Mouse (Mus musculus): ENCODE measurements around the gene Phlda1. TPM values are rescaled to one million over a fixed set of nuclear protein-coding genes. Genes with fewer than 3 reads are reported as not detected.

The Phlda1 gene
- polyA plus RNA-seq, 1 experiment from 2014 or later = 58.0 TPM

DNA sequence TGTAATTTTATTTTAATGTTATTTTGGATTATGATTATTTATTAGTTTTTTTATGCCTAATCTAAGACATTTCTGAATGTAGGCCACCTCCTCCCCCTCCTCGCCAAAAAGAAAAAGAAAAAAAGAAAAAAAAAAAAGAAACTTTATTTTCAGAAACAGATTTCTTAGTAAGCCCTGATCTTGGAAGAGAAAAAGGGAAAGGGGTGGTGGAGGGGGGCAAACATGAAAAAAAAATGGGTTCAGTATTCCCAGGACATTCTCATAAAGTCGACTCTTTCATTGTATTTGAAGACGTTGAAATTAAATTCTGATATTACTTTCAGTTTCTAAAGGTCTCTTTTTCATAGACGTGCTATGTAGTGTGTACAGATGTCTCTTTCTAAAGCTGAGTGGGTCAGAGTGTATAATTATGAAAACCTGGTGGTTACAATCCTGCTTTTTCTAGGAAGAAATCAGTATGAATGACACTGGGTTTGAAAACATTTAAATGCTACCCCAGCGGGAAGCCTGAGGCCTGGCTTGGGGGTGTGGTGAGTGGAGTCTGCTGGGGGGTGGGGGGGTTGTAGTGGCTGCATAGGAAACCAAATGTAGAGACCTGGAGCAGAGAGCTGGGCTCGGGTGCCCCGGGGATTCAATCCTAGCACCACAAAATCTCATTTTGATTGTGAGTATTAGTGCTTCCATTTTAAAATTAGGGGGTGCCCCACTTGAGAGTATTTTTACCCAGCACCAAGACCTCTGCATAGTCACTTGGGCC, 2.4 kb downstream of the Phlda1 start:
- Histone ChIP-seq H3K36me3 (ENCODE audit: control insufficient read depth, insufficient read depth, low read length) (no peaks in the 10 kb centered on the region), H3K4me3 (ENCODE audit: low read depth, low read length) (peak overlapping the region; percentile 62), H3K9ac (replicated peaks; ENCODE audit: low read depth, low read length) (peak overlapping the region; percentile 93), H3K9me3 (ENCODE audit: control insufficient read depth, low read length) (no peaks in the 10 kb centered on the region), H3K4me2 (ENCODE audit: low read depth, low read length) (peak overlapping the region; percentile 85), H3K4me1 (ENCODE audit: control insufficient read depth, insufficient read depth, low read length) (peaks cover 5% of the 10 kb centered on the region; the same call in 1 of the 2 replicates), H3K27me3 (ENCODE audit: control insufficient read depth, insufficient read depth, low read length) (no peaks in the 10 kb centered on the region), H3K27ac (ENCODE audit: low read depth, low read length) (peak overlapping the region; percentile 92)
- ATAC-seq (ENCODE audit: low read depth) = no peak
- WGBS = 15% methylated on average over 7 of the region's 7 CpGs

DNA sequence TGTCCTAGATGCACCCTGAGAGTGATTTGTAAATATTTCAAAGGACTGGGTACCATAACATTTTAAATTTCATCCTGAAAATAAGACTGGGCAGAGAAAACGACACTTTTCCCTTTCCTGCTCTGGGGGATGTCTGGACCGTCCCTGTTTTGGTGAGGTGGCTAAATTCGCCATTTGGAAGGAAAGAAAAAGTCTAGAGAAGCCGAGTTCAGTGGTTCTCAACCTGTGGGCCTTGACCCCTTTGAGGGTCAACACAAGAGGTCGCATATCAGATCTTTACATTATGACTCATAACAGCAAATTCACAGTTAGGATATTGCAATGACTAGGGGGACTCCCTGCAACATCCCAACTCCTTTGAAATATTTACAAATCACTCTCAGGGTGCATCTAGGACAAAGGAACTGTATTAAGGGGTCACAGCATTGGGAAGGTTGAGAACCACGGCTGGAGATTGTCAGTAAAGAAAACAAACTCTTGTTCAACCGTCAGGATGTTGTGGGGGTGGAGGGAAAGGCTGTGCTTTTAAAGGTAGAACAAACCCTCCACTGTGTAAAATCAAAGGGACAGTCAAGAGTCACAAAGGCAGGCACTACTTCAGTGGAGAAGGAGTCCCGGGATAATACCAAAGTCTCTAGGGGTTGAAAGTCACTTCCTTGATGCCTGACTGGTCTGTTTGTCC, 3.2 kb downstream of the Phlda1 start:
- peak overlapping the region; percentile 85 for H3K4me2 ChIP-seq (ENCODE audit: low read depth, low read length)
- WGBS = 38% methylated on average over 8 of the region's 8 CpGs
- H3K27me3 ChIP-seq (ENCODE audit: control insufficient read depth, insufficient read depth, low read length) = no peaks in the 10 kb centered on the region
- peak overlapping the region; percentile 62 for H3K4me3 ChIP-seq (ENCODE audit: low read depth, low read length)
- H3K9ac ChIP-seq (replicated peaks; ENCODE audit: low read depth, low read length) = peak overlapping the region; percentile 93; the same call in 1 of the 2 replicates
- no peaks in the 10 kb centered on the region for H3K36me3 ChIP-seq (ENCODE audit: control insufficient read depth, insufficient read depth, low read length)
- peaks cover 5% of the 10 kb centered on the region; the same call in 1 of the 2 replicates for H3K4me1 ChIP-seq (ENCODE audit: control insufficient read depth, insufficient read depth, low read length)
- H3K9me3 ChIP-seq (ENCODE audit: control insufficient read depth, low read length) = no peaks in the 10 kb centered on the region
- no peak for ATAC-seq (ENCODE audit: low read depth)
- H3K27ac ChIP-seq (ENCODE audit: low read depth, low read length) = peak overlapping the region; percentile 66

DNA sequence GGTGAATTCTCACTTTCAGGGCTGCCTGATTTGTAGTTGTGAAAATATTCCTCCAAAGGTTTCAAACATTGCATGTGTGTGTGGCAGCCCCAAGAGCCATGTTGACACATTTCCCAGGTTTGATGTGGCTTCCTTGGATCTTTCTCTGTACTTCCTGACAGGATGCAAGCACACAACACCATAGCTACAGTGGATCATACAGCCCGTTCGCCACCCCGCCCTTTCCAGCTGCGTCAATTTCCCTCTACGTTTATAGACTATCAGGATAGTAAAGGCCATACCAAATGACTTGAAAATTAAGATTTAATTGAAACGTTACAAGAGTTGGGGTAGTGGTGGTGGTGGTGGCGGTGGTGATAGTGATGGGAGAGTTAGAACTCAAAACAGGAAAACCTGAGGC, 3.9 kb downstream of the Phlda1 start:
- H3K4me2 ChIP-seq (ENCODE audit: low read depth, low read length) = peak overlapping the region; percentile 85
- H3K4me1 ChIP-seq (ENCODE audit: control insufficient read depth, insufficient read depth, low read length) = peaks cover 5% of the 10 kb centered on the region; the same call in 1 of the 2 replicates
- H3K27me3 ChIP-seq (ENCODE audit: control insufficient read depth, insufficient read depth, low read length) = no peaks in the 10 kb centered on the region
- H3K9me3 ChIP-seq (ENCODE audit: control insufficient read depth, low read length) = no peaks in the 10 kb centered on the region
- H3K4me3 ChIP-seq (ENCODE audit: low read depth, low read length) = no peak overlapping the region; the same call in 1 of the 2 replicates
- H3K36me3 ChIP-seq (ENCODE audit: control insufficient read depth, insufficient read depth, low read length) = no peaks in the 10 kb centered on the region
- H3K27ac ChIP-seq (ENCODE audit: low read depth, low read length) = peak overlapping the region; percentile 66; the same call in 1 of the 2 replicates
- WGBS = 67% methylated on average over 7 of the region's 7 CpGs
- no peak for ATAC-seq (ENCODE audit: low read depth)
- H3K9ac ChIP-seq (replicated peaks; ENCODE audit: low read depth, low read length) = no peak overlapping the region; the same call in 1 of the 2 replicates

DNA sequence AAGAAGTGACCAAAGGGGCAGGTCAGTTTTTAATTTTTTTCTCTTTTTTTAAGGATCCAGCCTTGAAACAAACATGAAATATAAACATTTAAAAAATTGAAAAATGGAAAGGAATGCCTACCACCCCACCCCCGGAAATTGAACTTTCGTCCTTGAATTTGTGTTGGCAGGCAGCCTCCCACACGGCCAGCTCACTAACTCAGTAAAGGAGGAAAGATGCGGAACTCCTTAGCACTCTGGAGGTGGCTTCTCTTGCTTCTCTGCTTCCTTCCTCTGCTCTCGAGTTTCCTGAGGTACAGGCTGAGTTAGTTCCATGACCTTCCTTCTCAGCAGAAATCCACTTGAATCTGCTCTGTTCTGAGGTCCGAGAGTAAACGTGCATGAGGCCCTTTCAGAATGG, 4.7 kb downstream of the Phlda1 start:
- Histone ChIP-seq H3K9ac (replicated peaks; ENCODE audit: low read depth, low read length) (no peak overlapping the region), H3K27ac (ENCODE audit: low read depth, low read length) (no peak overlapping the region), H3K4me3 (ENCODE audit: low read depth, low read length) (no peak overlapping the region), H3K4me2 (ENCODE audit: low read depth, low read length) (no peak overlapping the region), H3K36me3 (ENCODE audit: control insufficient read depth, insufficient read depth, low read length) (no peaks in the 10 kb centered on the region), H3K27me3 (ENCODE audit: control insufficient read depth, insufficient read depth, low read length) (no peaks in the 10 kb centered on the region), H3K4me1 (ENCODE audit: control insufficient read depth, insufficient read depth, low read length) (peaks cover 5% of the 10 kb centered on the region; the same call in 1 of the 2 replicates), H3K9me3 (ENCODE audit: control insufficient read depth, low read length) (no peaks in the 10 kb centered on the region)
- no peak for ATAC-seq (ENCODE audit: low read depth)
- WGBS = 68% methylated on average over 7 of the region's 7 CpGs

DNA sequence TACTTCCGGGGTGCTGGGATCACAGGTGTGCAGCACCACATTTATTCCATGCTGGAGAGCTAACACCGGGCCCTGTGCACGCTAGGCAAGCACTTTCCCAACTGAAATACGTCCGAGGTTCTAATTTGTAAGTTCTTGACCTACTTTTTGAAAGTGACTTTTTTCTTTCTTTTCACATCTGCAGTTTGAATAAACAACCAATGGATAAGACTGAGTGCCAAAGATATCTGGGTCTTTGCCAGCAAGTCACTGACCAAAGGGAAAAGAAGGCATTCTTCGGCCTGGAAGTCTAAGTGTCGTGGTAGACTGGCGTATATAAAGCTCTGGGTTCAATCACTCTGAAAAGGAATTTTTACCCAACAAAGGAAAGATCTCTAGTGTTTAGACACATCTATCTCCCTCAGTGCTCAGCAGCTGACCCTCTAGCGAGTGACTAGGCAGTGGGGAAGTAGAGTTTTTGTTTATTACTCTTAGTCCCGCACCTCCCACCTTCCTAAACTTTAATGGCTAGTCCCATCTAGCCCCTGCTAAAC, 6.0 kb downstream of the Phlda1 start:
- peaks cover 5% of the 10 kb centered on the region; the same call in 1 of the 2 replicates for H3K4me1 ChIP-seq (ENCODE audit: control insufficient read depth, insufficient read depth, low read length)
- H3K9me3 ChIP-seq (ENCODE audit: control insufficient read depth, low read length) = no peaks in the 10 kb centered on the region
- no peaks in the 10 kb centered on the region for H3K27me3 ChIP-seq (ENCODE audit: control insufficient read depth, insufficient read depth, low read length)
- H3K4me3 ChIP-seq (ENCODE audit: low read depth, low read length) = no peak overlapping the region
- H3K27ac ChIP-seq (ENCODE audit: low read depth, low read length) = no peak overlapping the region
- WGBS = 68% methylated on average over 10 of the region's 10 CpGs
- H3K4me2 ChIP-seq (ENCODE audit: low read depth, low read length) = no peak overlapping the region
- H3K36me3 ChIP-seq (ENCODE audit: control insufficient read depth, insufficient read depth, low read length) = no peaks in the 10 kb centered on the region
- ATAC-seq (ENCODE audit: low read depth) = no peak
- no peak overlapping the region for H3K9ac ChIP-seq (replicated peaks; ENCODE audit: low read depth, low read length)

DNA sequence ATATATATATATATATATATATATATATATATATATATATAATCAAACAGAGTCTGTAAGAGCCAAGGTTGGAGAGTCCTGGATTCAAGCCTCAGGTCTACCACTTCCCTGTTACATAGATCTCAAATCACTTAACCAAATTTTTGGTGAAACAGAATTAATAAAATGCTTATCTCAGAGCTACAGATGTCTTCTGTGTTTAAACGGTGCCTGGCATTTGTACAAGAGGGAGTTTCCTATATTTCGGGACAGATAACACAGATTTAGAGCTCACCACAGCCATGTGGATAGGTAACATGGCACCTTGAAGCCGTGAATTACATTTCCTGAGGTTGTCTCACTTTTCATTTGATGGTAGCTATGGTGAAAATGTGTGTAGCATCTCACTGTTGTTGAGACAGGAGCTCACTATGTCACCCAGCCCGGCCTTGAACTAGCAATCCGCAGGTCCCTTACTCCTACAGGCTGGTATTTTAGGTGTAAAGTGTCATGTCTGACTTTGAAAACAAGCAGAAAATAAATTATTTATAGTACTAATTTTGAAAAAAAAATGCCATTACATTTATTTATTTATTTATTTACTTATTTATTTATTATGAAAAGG, 8.3 kb downstream of the Phlda1 start:
- ATAC-seq (ENCODE audit: low read depth) = no peak
- Histone ChIP-seq H3K4me1 (ENCODE audit: control insufficient read depth, insufficient read depth, low read length) (no peaks in the 10 kb centered on the region), H3K9me3 (ENCODE audit: control insufficient read depth, low read length) (no peaks in the 10 kb centered on the region), H3K27ac (ENCODE audit: low read depth, low read length) (no peak overlapping the region), H3K9ac (replicated peaks; ENCODE audit: low read depth, low read length) (no peak overlapping the region), H3K27me3 (ENCODE audit: control insufficient read depth, insufficient read depth, low read length) (no peaks in the 10 kb centered on the region), H3K36me3 (ENCODE audit: control insufficient read depth, insufficient read depth, low read length) (no peaks in the 10 kb centered on the region), H3K4me3 (ENCODE audit: low read depth, low read length) (no peak overlapping the region), H3K4me2 (ENCODE audit: low read depth, low read length) (no peak overlapping the region)
- WGBS = 94% methylated on average over 5 of the region's 5 CpGs

DNA sequence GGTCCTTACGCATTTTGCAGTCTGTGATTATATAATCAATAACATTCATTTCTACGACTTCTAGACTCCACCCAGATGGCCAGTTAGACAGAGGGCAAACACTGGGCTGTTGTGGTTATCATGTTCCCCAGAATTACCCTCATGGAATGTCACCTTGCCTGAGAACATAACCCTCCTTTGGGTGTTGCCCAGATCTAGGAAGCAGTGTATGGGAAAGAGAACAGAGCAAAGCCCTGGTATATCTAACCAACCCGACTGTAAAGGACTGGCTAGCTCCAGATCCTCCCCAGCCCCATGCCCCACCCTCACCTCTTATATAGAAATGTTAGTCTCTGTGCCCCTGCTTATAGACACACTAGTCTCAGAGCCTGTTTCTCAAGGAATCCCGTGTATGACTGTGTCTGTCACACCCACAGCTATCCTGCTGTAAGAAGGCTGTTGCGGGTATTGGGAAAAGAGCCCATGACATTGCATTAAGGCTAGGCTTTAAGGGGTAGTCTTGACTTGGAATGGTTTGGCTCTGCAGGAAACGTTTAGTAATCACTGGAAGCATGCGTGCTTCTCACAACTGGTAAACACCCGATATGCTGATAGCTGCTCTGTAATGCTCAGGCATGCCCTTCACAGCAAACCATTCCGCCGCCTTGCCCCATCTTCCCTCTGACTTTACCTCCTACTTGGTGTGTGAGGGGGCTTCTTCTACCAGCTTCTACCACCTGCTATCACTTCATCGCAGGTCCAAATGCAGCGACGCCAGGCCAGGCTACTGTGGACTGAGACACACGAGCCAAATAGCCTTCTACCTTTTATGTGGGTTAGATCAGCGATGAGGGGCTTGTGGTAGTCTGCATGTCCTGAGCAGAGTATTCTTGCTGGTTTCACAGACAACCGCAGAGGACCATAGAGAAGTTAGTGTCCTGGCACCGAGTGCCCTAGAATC, 9.3 kb downstream of the Phlda1 start:
- H3K4me3 ChIP-seq (ENCODE audit: low read depth, low read length) = no peak overlapping the region
- H3K36me3 ChIP-seq (ENCODE audit: control insufficient read depth, insufficient read depth, low read length) = no peaks in the 10 kb centered on the region
- 87% methylated on average over 17 of the region's 17 CpGs for WGBS
- no peaks in the 10 kb centered on the region for H3K9me3 ChIP-seq (ENCODE audit: control insufficient read depth, low read length)
- no peak overlapping the region for H3K27ac ChIP-seq (ENCODE audit: low read depth, low read length)
- peaks cover 4% of the 10 kb centered on the region; the same call in 1 of the 2 replicates for H3K4me1 ChIP-seq (ENCODE audit: control insufficient read depth, insufficient read depth, low read length)
- ATAC-seq (ENCODE audit: low read depth) = no peak
- H3K27me3 ChIP-seq (ENCODE audit: control insufficient read depth, insufficient read depth, low read length) = no peaks in the 10 kb centered on the region
- no peak overlapping the region for H3K4me2 ChIP-seq (ENCODE audit: low read depth, low read length)
- no peak overlapping the region for H3K9ac ChIP-seq (replicated peaks; ENCODE audit: low read depth, low read length)

DNA sequence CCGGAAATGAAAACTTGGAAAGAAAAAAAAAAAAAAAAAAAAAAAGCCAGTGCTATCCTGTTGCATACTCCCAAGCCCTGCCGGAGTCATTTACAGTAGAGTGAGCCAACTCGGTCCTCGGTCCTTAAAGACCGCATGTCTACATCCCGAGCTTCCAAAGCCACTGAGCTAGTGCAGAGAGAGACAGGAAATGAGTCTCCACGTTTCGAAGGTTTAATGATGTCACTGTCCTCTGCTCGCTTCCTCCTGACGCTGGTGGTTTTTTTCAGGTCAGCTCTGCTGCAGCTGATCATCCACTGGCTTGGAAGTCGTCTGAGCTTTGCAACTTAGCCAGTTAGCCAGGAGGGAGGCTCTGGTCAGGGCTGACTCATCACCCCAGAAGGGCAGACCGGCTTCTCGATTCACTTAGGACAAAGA, 10.1 kb downstream of the Phlda1 start:
- WGBS = 72% methylated on average over 13 of the region's 13 CpGs
- no peak for ATAC-seq (ENCODE audit: low read depth)
- Histone ChIP-seq H3K9me3 (ENCODE audit: control insufficient read depth, low read length) (no peaks in the 10 kb centered on the region), H3K9ac (replicated peaks; ENCODE audit: low read depth, low read length) (no peak overlapping the region), H3K27me3 (ENCODE audit: control insufficient read depth, insufficient read depth, low read length) (no peaks in the 10 kb centered on the region), H3K4me1 (ENCODE audit: control insufficient read depth, insufficient read depth, low read length) (peaks cover 4% of the 10 kb centered on the region; the same call in 1 of the 2 replicates), H3K4me2 (ENCODE audit: low read depth, low read length) (no peak overlapping the region), H3K36me3 (ENCODE audit: control insufficient read depth, insufficient read depth, low read length) (no peaks in the 10 kb centered on the region), H3K4me3 (ENCODE audit: low read depth, low read length) (no peak overlapping the region), H3K27ac (ENCODE audit: low read depth, low read length) (no peak overlapping the region)

Measured in neural tube, embryonic 14.5 days (tissue).